Mouse (Mus musculus) adipocyte (in vitro differentiated cells): ENCODE measurements at regions not wholly inside any gene's neighbourhood (a gene's known extent, or its start where the extent isn't known, plus 50 kb on each side); places are given as distances from the start of the nearest gene placed in this dataset.

Experiments used
- DNase-seq: peaks from one replicate; pipeline ENCODE4 v3.0.0-alpha.2; 2016; ENCODE audit warnings: low spot score

DNA sequence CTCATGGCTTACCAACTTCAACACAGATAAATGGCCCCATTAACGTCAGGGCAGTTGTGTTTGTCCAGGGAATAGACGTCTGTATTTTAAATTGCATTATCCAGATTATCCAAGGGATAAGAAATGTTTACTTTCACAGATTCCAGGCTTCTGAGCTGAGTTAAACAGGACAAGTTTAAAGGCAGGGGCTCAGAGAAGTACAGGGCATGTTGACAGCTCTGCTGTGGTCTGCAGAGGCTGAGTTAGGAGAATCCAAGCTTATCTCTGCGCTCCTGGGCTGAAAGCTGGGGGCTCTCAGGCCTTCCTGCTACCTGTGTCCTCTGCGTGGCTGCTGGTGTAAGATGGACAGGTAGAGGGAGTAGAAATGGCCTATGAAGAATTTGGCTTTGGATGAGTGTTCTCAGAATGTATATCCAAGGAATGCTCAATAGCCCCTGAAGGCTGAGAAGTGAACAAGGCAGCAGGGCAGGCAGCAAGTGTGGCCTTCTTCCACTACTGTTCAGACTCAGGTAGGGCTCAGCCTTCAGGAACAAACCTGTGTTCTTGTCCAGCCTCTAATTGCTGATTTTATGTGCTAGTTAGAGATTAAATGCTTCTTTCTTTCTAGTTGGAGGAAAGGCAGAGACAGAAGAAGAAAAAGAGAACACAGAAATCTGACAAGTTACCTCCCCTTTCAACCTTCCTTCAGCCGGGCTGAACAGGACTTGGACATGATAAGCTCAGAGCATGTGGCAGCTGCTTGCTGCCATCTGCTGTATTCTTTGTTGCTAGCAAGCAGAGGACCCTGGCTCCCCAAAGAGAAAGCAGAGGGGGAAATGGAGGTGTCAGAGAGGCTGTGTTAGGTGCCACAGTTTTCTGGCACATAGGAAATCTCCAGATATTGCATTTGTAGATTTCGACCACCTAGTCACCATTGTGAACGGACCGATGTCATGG is 77.9 kb upstream of the Grem2 start:
- peak; percentile 60 for DNase-seq

DNA sequence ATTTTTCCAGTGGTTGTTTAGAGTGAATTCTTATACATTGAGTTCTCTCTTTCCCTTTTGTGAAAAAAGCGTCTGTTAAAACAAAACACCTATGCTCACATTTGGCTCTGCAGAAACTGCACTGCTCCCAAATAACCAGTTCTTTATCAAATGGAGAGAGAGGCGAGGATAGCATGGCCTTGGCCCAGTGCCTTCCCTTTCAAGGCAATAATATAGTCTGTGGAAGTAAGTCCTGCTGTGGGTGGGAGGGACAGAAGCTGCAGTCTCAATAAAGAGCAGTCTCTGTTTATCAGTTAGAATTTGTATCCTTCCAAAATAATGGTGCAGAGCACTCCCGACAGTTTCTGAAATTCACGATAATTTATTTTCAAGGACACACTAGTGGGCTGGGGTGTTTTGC is 70.9 kb upstream of the Grem2 start:
- no peak for DNase-seq

DNA sequence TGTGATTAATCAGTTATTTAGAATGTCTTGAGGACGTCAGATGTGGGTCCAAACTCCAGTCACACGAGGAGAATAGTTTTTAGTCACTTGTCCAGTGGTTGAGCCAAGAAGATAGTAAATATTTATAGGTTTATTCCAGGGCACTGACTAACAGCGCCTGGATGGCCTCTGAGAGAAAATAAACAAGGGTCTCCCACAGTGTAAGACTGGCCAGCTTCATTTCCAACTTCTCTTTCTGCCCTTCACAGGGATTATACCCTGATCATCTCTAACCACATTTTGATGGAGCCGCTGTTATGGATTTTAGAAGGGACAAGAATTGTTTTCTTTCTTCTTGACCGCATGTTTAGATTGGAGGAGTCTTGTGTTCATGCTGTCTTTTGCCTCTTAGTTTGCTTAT is 67.0 kb upstream of the Grem2 start:
- no peak for DNase-seq

DNA sequence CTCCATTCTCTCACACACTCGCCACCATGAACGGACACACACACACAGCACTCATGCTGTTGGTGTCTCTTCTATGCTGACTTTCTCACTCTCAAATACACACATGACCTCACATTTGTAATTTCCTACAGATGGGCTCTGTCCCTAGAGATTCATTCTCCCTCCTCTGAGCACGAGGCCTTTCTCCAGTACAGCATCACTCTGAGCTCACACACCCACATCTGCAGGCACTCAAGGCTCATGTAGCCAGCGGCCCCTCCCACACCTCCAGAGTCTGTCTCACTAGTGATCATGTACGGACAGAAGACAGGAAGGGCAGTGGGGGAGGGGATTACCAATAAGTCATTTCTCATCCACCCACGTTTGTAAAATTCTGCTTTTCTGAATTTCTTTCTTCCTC is 50.3 kb upstream of the Grem2 start:
- no peak for DNase-seq
